18 mouse cellular contexts compared by ENCODE assay signal in genomic region chr12:70539124-70539523, GRCm38 (mm10).
"Had no signal": no experiment of that assay in that cellular context is flagged by ENCODE, and none has a peak within 500 bp of the region (broad histone marks: within the 10 kb centered on the region; RNA-seq: fewer than 3 reads in every experiment).

No protein-coding gene starts in this region.

- DNase-seq: lung, adult 18-20 months; lung, embryonic 14.5 days; lung, postnatal 10 days; lung, postnatal 4 days; midbrain, embryonic 14.5 days; retina, postnatal 1 day; right cerebral cortex, adult 18-20 months; right cerebral cortex, postnatal 25 days; right cerebral cortex, postnatal 4 days; spleen, adult 18-20 months; thymus, adult 18-20 months; thymus, postnatal 14 days; thymus, postnatal 36 days had no signal

- H3K9ac ChIP-seq: lung, embryonic 14.5 days; neural tube, embryonic 13.5 days; neural tube, embryonic 15.5 days had no signal

- ATAC-seq: midbrain, embryonic 16.5 days had no signal

- H3K4me3 ChIP-seq: midbrain, embryonic 10.5 days; myocyte; neural tube, embryonic 13.5 days; neural tube, embryonic 15.5 days had no signal

- H3K27ac ChIP-seq: neural tube, embryonic 13.5 days; neural tube, embryonic 15.5 days had no signal

- H3K4me2 ChIP-seq: lung, embryonic 14.5 days; neural tube, embryonic 13.5 days; neural tube, embryonic 15.5 days had no signal

- H3K36me3 ChIP-seq: midbrain, embryonic 10.5 days; neural tube, embryonic 13.5 days; neural tube, embryonic 15.5 days had no signal

- H3K9me3 ChIP-seq: midbrain, embryonic 10.5 days; neural tube, embryonic 13.5 days; neural tube, embryonic 15.5 days had no signal

- H3K27me3 ChIP-seq: neural tube, embryonic 13.5 days; neural tube, embryonic 15.5 days had no signal
